Mouse (Mus musculus) adrenal gland, postnatal 25 days (tissue): ENCODE results near the gene Krtap24-1. TPM values are rescaled to one million over a fixed set of nuclear protein-coding genes. Genes with fewer than 3 reads are reported as not detected.

Experiments
- DNase-seq: peaks from one replicate; pipeline ENCODE4 v3.0.0; 2021; ENCODE audit warnings: mixed read lengths
- total RNA-seq: library from RNA; stranded (reverse); gene quantifications from 2 replicates; pipeline ENCODE4 v1.2.3, GENCODE M21; 2021

The Krtap24-1 gene
- total RNA-seq, 1 experiment from 2014 or later, result not detected

DNA sequence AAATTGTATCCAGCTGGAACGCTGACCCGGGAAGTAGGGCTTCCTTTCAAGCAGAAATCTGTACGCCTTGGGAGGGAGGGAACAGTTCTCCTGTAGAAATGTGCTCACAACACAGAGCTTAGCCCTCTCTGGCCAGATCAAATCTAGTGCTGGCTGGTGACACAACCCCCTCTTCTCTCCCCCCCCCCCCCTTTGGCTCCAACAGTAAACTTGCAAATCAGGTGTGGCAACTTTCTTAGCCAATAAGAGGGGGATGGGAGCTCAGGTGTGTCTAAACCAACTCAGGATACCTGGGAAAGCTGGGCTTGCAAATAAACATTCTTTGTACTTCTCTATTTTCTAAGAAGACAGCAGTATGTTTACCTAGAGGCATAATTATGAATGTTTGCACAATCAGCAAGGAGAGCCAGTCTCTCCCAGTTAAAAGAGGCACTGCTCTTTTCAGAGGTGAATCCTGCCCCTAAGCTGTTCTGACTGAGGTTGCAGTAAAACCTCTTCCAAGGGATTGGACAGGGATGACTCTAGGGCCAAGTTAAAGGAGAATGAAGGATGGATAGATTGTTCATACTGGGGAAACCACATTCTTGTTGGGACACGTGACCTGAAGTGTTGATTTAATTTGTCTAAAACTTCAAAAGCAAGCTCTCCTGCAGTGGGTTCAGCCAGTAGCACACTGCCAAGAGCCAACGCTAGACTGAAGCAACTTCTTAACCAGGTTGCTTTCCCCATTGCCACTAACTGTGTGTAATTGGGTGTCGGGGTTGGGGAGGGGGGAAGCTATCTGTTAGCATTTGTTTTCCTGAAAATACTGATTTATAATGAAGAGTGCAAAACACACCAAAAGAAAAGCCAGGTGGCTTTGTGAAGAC is 48.8 kb downstream of the Krtap24-1 start, which contains the start of gene Cldn8:
Gene Cldn8 (minus strand): TSS at position 139 of the 869 bp plus-strand sequence.
- DNase-seq, result no peak

DNA sequence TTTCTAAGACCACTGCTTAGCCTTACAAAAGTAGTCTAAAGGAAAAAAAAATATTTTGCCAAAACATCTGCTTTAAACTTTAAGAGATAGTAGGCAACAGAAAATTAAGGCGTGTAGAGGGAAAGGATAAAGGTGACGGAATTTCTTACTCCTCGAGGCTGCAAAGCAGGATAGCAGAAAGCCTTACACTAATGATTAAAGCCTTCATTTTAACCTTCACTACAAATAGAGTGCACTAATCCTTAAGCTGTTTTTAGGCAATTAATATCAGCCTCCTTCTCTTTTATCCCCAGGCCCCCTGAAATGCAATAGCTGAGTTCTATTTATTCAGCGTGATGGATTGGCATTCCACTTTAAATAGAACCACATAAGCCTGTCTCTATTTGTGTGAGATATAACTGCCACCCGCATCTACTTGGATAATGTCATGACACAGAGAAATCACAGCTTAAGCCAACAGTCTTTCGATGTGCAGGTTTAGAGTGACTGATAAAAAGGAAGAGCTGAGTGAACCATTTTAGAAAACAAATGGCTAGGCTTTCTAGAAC is 50.4 kb downstream of the Krtap24-1 start:
- no peak for DNase-seq

Other genes with a start within 250 kb of the Krtap24-1 start
- gene Cldn17, start 105.3 kb downstream of the Krtap24-1 start, total RNA-seq, result not detected in 2 replicates
- not detected in 2 replicates for gene Cldn8, start 49.1 kb downstream of the Krtap24-1 start, total RNA-seq
- gene 2310079G19Rik, start 15.4 kb upstream of the Krtap24-1 start, total RNA-seq, result not detected in 2 replicates
- gene Krtap26-1, start 35.5 kb upstream of the Krtap24-1 start, total RNA-seq, result not detected in 2 replicates
- gene Krtap27-1, start 59.4 kb upstream of the Krtap24-1 start, total RNA-seq, result not detected in 2 replicates
- not detected in 2 replicates for gene 2310061N02Rik, start 95.7 kb upstream of the Krtap24-1 start, total RNA-seq
- not detected in 2 replicates for gene Krtap13-1, start 116.6 kb upstream of the Krtap24-1 start, total RNA-seq
- not detected in 2 replicates for gene Krtap13, start 139.4 kb upstream of the Krtap24-1 start, total RNA-seq
- not detected in 2 replicates for gene 2310034C09Rik, start 146.6 kb upstream of the Krtap24-1 start, total RNA-seq
- not detected in 2 replicates for gene 2310057N15Rik, start 161.9 kb upstream of the Krtap24-1 start, total RNA-seq
- not detected in 2 replicates for gene Gm5965, start 165.6 kb upstream of the Krtap24-1 start, total RNA-seq
- gene Gm20741, start 199.9 kb upstream of the Krtap24-1 start, total RNA-seq, result not detected in 2 replicates
- not detected in 2 replicates for gene Krtap15, start 207.9 kb upstream of the Krtap24-1 start, total RNA-seq
- not detected in 2 replicates for gene Krtap14, start 213.9 kb upstream of the Krtap24-1 start, total RNA-seq